Mouse (Mus musculus): Measurements from ENCODE around the gene Gpt2. TPM values are rescaled to one million over a fixed set of nuclear protein-coding genes. Genes with fewer than 3 reads are reported as not detected.

Gene Gpt2
- polyA plus RNA-seq, 1 experiment from 2014 or later = 47.7 TPM

GRCm38 (mm10) chr8:85466056-85466455 is 26.3 kb upstream of the Gpt2 start:
- 88% methylated on average over 4 of the region's 4 CpGs for WGBS
- H3K9me3 ChIP-seq = no peaks in the 10 kb centered on the region
- no peaks in the 10 kb centered on the region for H3K27me3 ChIP-seq
- no peaks in the 10 kb centered on the region for H3K36me3 ChIP-seq
- H3K4me2 ChIP-seq = no peak overlapping the region
- H3K9ac ChIP-seq = no peak overlapping the region
- no peaks in the 10 kb centered on the region for H3K4me1 ChIP-seq (replicated peaks)
- ATAC-seq (ENCODE audit: low FRiP score) = no peak
- H3K27ac ChIP-seq = no peak overlapping the region
- no peak overlapping the region for H3K4me3 ChIP-seq

- H3K27me3 ChIP-seq = no peaks in the 10 kb centered on the region
- no peaks in the 10 kb centered on the region for H3K36me3 ChIP-seq
- H3K4me1 ChIP-seq (replicated peaks) = no peaks in the 10 kb centered on the region
- H3K4me3 ChIP-seq = no peak overlapping the region
- no peak overlapping the region for H3K9ac ChIP-seq
- WGBS = 89% methylated on average over 8 of the region's 8 CpGs
- H3K9me3 ChIP-seq = no peaks in the 10 kb centered on the region
- ATAC-seq (ENCODE audit: low FRiP score) = no peak
- H3K27ac ChIP-seq = no peak overlapping the region
- no peak overlapping the region for H3K4me2 ChIP-seq
Measured at GRCm38 (mm10) chr8:85470753-85471152, 21.6 kb upstream of the Gpt2 start.

GRCm38 (mm10) chr8:85472800-85473199 is 19.6 kb upstream of the Gpt2 start:
- no peak overlapping the region for H3K27ac ChIP-seq
- H3K4me3 ChIP-seq = no peak overlapping the region
- H3K36me3 ChIP-seq = no peaks in the 10 kb centered on the region
- H3K9me3 ChIP-seq = no peaks in the 10 kb centered on the region
- no peak for ATAC-seq (ENCODE audit: low FRiP score)
- 69% methylated on average over 6 of the region's 6 CpGs for WGBS
- H3K4me2 ChIP-seq = no peak overlapping the region
- no peaks in the 10 kb centered on the region for H3K4me1 ChIP-seq (replicated peaks)
- no peak overlapping the region for H3K9ac ChIP-seq
- no peaks in the 10 kb centered on the region for H3K27me3 ChIP-seq

GRCm38 (mm10) chr8:85473246-85473645 is 19.1 kb upstream of the Gpt2 start:
- Histone ChIP-seq H3K4me1 (replicated peaks) (no peaks in the 10 kb centered on the region), H3K36me3 (no peaks in the 10 kb centered on the region), H3K9me3 (no peaks in the 10 kb centered on the region), H3K4me3 (no peak overlapping the region), H3K4me2 (no peak overlapping the region), H3K27me3 (no peaks in the 10 kb centered on the region), H3K9ac (no peak overlapping the region), H3K27ac (no peak overlapping the region)
- WGBS = 86% methylated on average over 4 of the region's 4 CpGs
- no peak for ATAC-seq (ENCODE audit: low FRiP score)

GRCm38 (mm10) chr8:85474924-85475323 is 17.5 kb upstream of the Gpt2 start:
- Histone ChIP-seq H3K36me3 (no peaks in the 10 kb centered on the region), H3K4me2 (no peak overlapping the region), H3K4me3 (no peak overlapping the region), H3K27ac (no peak overlapping the region), H3K4me1 (replicated peaks) (no peaks in the 10 kb centered on the region), H3K9me3 (no peaks in the 10 kb centered on the region), H3K27me3 (no peaks in the 10 kb centered on the region), H3K9ac (no peak overlapping the region)
- no peak for ATAC-seq (ENCODE audit: low FRiP score)
- WGBS = 92% methylated on average over 3 of the region's 3 CpGs

- Histone ChIP-seq H3K9me3 (no peaks in the 10 kb centered on the region), H3K4me1 (replicated peaks) (peaks cover 5% of the 10 kb centered on the region), H3K4me2 (no peak overlapping the region), H3K36me3 (no peaks in the 10 kb centered on the region), H3K27me3 (no peaks in the 10 kb centered on the region), H3K27ac (no peak overlapping the region), H3K4me3 (no peak overlapping the region), H3K9ac (no peak overlapping the region)
- ATAC-seq (ENCODE audit: low FRiP score) = no peak
- 82% methylated on average over 4 of the region's 4 CpGs for WGBS
Measured at GRCm38 (mm10) chr8:85476970-85477545, 15.3 kb upstream of the Gpt2 start.

- no peak overlapping the region for H3K9ac ChIP-seq
- no peak for ATAC-seq (ENCODE audit: low FRiP score)
- no peaks in the 10 kb centered on the region for H3K36me3 ChIP-seq
- peaks cover 6% of the 10 kb centered on the region for H3K4me1 ChIP-seq (replicated peaks)
- 74% methylated on average over 2 of the region's 2 CpGs for WGBS
- no peaks in the 10 kb centered on the region for H3K27me3 ChIP-seq
- H3K27ac ChIP-seq = no peak overlapping the region
- no peak overlapping the region for H3K4me2 ChIP-seq
- no peaks in the 10 kb centered on the region for H3K9me3 ChIP-seq
- H3K4me3 ChIP-seq = no peak overlapping the region
Measured at GRCm38 (mm10) chr8:85478397-85478796, 14.0 kb upstream of the Gpt2 start.

GRCm38 (mm10) chr8:85479710-85480109 is 12.7 kb upstream of the Gpt2 start:
- no peak for ATAC-seq (ENCODE audit: low FRiP score)
- Histone ChIP-seq H3K27me3 (no peaks in the 10 kb centered on the region), H3K27ac (no peak overlapping the region), H3K4me3 (no peak overlapping the region), H3K4me1 (replicated peaks) (peaks cover 6% of the 10 kb centered on the region), H3K9me3 (no peaks in the 10 kb centered on the region), H3K4me2 (no peak overlapping the region), H3K36me3 (no peaks in the 10 kb centered on the region), H3K9ac (no peak overlapping the region)
- WGBS = 95% methylated on average over 2 of the region's 2 CpGs

GRCm38 (mm10) chr8:85481900-85482299 is 10.5 kb upstream of the Gpt2 start:
- Histone ChIP-seq H3K27ac (no peak overlapping the region), H3K4me1 (replicated peaks) (peaks cover 6% of the 10 kb centered on the region), H3K27me3 (no peaks in the 10 kb centered on the region), H3K4me3 (no peak overlapping the region), H3K4me2 (peak overlapping the region; percentile 34), H3K9me3 (no peaks in the 10 kb centered on the region), H3K9ac (no peak overlapping the region), H3K36me3 (no peaks in the 10 kb centered on the region)
- WGBS = 28% methylated on average over 10 of the region's 10 CpGs
- 0 out of 2 replicates have a peak, but pooled peaks have one; percentile 24 for ATAC-seq (ENCODE audit: low FRiP score)

GRCm38 (mm10) chr8:85482427-85482826 is 9.9 kb upstream of the Gpt2 start:
- H3K4me1 ChIP-seq (replicated peaks) = peaks cover 6% of the 10 kb centered on the region
- H3K9ac ChIP-seq = no peak overlapping the region
- ATAC-seq (ENCODE audit: low FRiP score) = no peak
- no peaks in the 10 kb centered on the region for H3K27me3 ChIP-seq
- H3K27ac ChIP-seq = no peak overlapping the region
- H3K36me3 ChIP-seq = no peaks in the 10 kb centered on the region
- H3K4me3 ChIP-seq = no peak overlapping the region
- no peak overlapping the region for H3K4me2 ChIP-seq
- H3K9me3 ChIP-seq = no peaks in the 10 kb centered on the region
- WGBS = 73% methylated on average over 6 of the region's 6 CpGs

- no peaks in the 10 kb centered on the region for H3K36me3 ChIP-seq
- H3K4me3 ChIP-seq = no peak overlapping the region
- no peak for ATAC-seq (ENCODE audit: low FRiP score)
- no peaks in the 10 kb centered on the region for H3K27me3 ChIP-seq
- no peak overlapping the region for H3K9ac ChIP-seq
- H3K27ac ChIP-seq = no peak overlapping the region
- 73% methylated on average over 20 of the region's 20 CpGs for WGBS
- H3K9me3 ChIP-seq = no peaks in the 10 kb centered on the region
- peaks cover 4% of the 10 kb centered on the region for H3K4me1 ChIP-seq (replicated peaks)
- no peak overlapping the region for H3K4me2 ChIP-seq
Measured at GRCm38 (mm10) chr8:85487906-85488620, 4.3 kb upstream of the Gpt2 start.

GRCm38 (mm10) chr8:85488631-85489030 is 3.7 kb upstream of the Gpt2 start:
- no peak overlapping the region for H3K4me3 ChIP-seq
- ATAC-seq (ENCODE audit: low FRiP score) = no peak
- no peak overlapping the region for H3K4me2 ChIP-seq

GRCm38 (mm10) chr8:85489546-85489945 is 2.8 kb upstream of the Gpt2 start:
- H3K9me3 ChIP-seq = no peaks in the 10 kb centered on the region
- H3K4me3 ChIP-seq = no peak overlapping the region
- no peaks in the 10 kb centered on the region for H3K27me3 ChIP-seq
- no peak overlapping the region for H3K9ac ChIP-seq
- H3K4me2 ChIP-seq = no peak overlapping the region
- H3K4me1 ChIP-seq (replicated peaks) = peaks cover 13% of the 10 kb centered on the region
- WGBS = 97% methylated on average over 8 of the region's 8 CpGs
- no peaks in the 10 kb centered on the region for H3K36me3 ChIP-seq
- ATAC-seq (ENCODE audit: low FRiP score) = no peak
- H3K27ac ChIP-seq = no peak overlapping the region

More at GRCm38 (mm10) chr8:85488631-85489030, 3.7 kb upstream of the Gpt2 start:
- peaks cover 10% of the 10 kb centered on the region for H3K4me1 ChIP-seq (replicated peaks)
- no peaks in the 10 kb centered on the region for H3K9me3 ChIP-seq
- no peaks in the 10 kb centered on the region for H3K36me3 ChIP-seq
- H3K27me3 ChIP-seq = no peaks in the 10 kb centered on the region
- H3K27ac ChIP-seq = no peak overlapping the region
- H3K9ac ChIP-seq = no peak overlapping the region

Data from hindbrain, embryonic 13.5 days (tissue).